Mouse (Mus musculus) ovary, postnatal 36 days (tissue): ENCODE measurements around the gene Igbp1b.

Experiments
- DNase-seq: peaks from one replicate; pipeline ENCODE4 v3.0.0; 2022; ENCODE audit warnings: low spot score, mixed read lengths

The Igbp1b gene

DNA sequence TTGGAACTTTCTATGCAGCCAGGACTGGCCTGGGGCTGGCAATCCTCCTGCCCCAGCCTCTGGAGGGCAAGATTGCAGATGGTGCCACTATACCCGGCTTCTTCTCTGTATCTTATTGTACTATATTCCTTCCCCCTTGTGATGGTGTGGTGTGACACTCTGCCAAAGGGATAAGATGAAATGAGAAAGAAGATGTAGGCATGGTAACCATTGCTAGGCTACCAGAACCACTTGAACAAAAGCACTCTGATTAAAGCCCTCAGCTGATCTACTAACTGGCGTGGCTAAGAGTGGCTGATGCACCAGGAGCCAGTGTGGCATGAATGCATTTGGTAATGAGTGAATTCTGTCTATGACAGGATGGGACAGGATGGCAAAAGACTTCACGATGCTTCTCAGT is at the start of gene Igbp1b:
Gene Igbp1b, minus strand, starts transcription at position 29 of the 400 bp plus-strand sequence.
- DNase-seq, result no peak

DNA sequence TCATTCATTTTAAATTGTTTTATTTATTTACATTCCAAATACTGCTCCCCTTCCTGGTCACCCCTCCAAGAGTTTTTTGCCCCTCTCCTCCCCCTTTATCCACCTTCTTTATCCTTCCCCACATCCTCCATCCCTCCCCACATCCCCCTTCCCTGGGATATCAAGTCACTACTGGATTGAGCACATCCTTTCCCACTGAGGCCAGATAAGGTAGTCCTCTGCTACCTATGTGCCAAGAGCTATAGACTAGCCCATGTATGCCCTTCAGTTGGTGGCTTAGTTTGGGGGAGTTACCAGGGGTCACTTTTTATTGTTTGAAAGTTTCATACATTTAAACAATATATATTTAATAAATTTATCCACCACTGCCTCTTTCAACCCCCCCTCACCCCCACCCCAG is 24.6 kb upstream of the Igbp1b start:
- DNase-seq, result no peak

DNA sequence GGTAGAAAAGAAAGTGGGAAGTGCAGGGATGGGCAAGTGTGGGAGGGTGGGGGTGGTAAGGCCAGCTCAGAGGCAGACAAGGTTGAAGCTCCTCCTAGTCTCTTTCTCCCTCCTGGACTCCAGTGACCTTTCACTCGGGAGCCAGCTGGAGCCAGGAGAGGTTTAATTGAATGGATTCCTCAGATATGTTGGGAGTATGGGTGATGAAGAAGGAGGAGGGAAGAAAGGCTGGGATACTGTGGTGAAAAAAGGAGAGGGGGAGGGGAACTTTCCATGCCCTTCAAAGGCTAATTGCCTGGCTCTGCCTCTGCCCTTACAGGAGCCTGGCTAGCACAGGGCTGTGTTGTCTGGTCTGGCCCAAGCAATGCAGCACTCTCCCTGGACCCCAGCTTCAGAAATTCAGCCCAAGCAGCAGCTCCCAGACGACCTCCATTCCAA is 14.4 kb upstream of the Igbp1b start:
- DNase-seq, result no peak

DNA sequence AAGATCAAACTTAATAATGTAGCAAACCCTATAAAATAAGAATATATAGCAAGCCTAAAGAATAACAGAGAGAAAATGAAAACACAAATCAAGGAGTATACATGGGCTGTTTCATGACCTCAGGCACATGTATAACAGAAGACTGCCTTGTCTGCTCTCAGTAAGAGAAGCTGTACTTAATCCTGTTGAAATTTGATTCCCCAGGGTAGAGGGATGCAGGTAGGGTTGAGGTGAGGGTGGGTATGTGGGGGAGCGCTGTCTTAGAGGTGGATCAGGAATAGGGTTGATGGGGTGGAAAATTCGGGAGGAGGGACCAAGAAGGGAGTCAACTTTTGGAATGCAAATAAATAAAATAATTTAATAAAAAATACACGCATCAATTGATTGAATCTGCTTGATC is 7.1 kb upstream of the Igbp1b start:
- no peak for DNase-seq

DNA sequence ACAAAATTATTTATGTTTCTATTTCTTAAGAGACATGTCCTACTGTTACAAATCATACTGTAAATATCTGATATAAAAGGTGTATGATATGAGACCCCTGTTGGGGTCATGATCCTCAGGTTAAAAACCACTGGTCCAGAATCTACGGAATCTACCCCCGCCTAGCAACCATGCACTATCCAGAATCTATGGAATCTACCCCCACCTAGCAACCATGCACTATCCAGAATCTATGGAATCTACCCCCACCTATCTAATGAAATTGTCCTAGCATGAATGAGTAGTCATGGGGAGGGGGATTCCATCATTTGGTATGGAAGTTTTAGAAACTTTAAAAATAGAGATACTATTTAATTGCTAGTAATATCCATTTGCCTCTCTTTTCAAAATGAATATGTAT is 12.7 kb downstream of the Igbp1b start:
- DNase-seq, result no peak

DNA sequence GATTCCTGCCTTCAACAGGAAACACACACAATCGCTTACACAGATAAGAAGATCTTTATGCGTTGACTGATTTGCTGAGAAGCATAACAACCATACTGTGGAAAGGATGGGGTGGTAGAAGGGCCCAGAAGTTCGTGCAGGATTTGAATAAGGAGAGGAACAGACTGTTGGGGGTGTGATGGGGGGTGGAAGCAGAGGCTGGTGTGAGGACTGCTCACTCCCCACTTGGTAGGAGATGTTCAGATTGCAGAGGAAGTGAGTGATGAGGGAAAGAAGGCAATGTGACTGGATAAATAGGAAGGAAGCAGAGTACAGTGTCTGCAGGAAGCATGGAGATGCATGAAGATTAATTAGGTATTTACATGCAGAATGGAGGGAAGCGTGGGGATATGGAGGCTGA is 19.0 kb downstream of the Igbp1b start:
- no peak for DNase-seq

DNA sequence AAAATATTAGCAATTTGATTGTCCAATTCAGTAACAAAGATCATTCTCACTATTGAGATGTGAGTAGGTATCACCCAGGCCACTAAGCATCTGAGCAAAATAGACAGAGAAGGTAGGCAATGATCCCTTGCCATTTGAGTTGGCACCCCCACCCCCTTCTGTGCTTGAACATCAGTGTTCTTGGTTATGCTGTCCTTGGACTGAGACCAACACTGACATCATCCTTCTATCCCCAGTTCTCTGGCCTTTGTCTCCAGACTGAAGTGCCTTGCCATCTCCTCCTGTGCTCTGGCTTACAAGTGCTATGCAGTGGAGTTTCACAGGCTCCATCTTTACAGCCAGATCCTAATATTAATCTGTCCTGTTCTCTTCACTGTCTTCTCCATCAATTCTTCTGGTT is 37.6 kb downstream of the Igbp1b start:
- DNase-seq, result no peak

DNA sequence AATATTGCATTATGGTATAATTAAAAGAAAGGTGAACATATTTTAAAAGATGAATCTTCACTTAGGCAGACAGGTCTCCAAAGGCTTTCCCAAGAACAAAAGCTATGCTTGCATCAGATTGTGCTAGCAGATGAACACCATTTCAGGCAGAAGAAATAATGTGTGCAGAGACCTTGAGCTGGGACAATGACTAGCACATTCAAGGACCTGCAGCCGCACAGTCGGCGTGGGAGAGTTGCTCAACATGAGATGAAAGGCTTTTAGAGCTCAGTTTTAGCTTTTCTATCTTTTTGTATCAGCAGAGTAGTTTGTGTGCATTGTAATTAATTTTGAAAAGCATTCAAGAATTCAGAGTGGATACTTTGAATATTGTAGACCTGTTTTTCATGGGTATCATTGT is 39.9 kb downstream of the Igbp1b start:
- DNase-seq, result no peak
